Mouse (Mus musculus) embryo, embryonic 10.5 days (tissue): ENCODE measurements around the gene Capn1.
A peak's percentile ranks its signal among the peaks of the same experiment; 100 is the strongest.

ENCODE experiments used
- DNase-seq: peaks from one replicate; pipeline ENCODE4 v3.0.0-alpha.2; 2015; ENCODE audit warnings: low spot score

Capn1 gene

GRCm38 (mm10) chr19:5952071-5952691 is 63.5 kb downstream of the Capn1 start:
- DNase-seq, result peak; percentile 39

- no peak for DNase-seq
Observed at GRCm38 (mm10) chr19:5951631-5952030, 64.1 kb downstream of the Capn1 start.

GRCm38 (mm10) chr19:5950218-5950617 is 65.5 kb downstream of the Capn1 start:
- no peak for DNase-seq

- DNase-seq, result no peak
Observed at GRCm38 (mm10) chr19:5945891-5946290, 69.8 kb downstream of the Capn1 start.

- DNase-seq, result peak; percentile 22
Observed at GRCm38 (mm10) chr19:5945027-5945426, 70.7 kb downstream of the Capn1 start.

GRCm38 (mm10) chr19:5944145-5944544 is 71.6 kb downstream of the Capn1 start:
- no peak for DNase-seq

GRCm38 (mm10) chr19:5943404-5943803 is 72.3 kb downstream of the Capn1 start:
- DNase-seq, result no peak

GRCm38 (mm10) chr19:5942581-5942980 is 73.1 kb downstream of the Capn1 start:
- DNase-seq, result no peak

- no peak for DNase-seq
Observed at GRCm38 (mm10) chr19:5940656-5941055, 75.0 kb downstream of the Capn1 start.

GRCm38 (mm10) chr19:5940173-5940572 is 75.5 kb downstream of the Capn1 start:
- no peak for DNase-seq

- DNase-seq, result no peak
Observed at GRCm38 (mm10) chr19:5939715-5940114, 76.0 kb downstream of the Capn1 start.
